Mouse (Mus musculus) MEL (cell line): ENCODE results near the gene Mpg.

ENCODE experiments used
- CHD1 ChIP-seq: IDR thresholded peaks from 2 replicates; pipeline ENCODE4 v1.6.1; 2012; ENCODE audit warnings: low read depth, mild to moderate bottlenecking, inconsistent platforms, low read length, improper control_type of control experiment
- CTCF ChIP-seq, 3 experiments: IDR thresholded peaks in 2 of 3; conservative IDR thresholded peaks in 1 of 3; 2 replicates each; pipeline ENCODE4 v1.5.1; 2011 to 2012; ENCODE audit warnings: low read length in 3 of 3, low read depth in 2 of 3, mild to moderate bottlenecking in 2 of 3, improper control_type of control experiment in 1 of 3, inconsistent platforms in 1 of 3, mixed read lengths in 1 of 3, moderate library complexity in 1 of 3; ENCODE audit not compliant: control insufficient read depth in 1 of 3, insufficient read depth in 1 of 3, poor library complexity in 1 of 3, severe bottlenecking in 1 of 3
- KAT2A ChIP-seq: conservative IDR thresholded peaks from 2 replicates; pipeline ENCODE4 v1.6.1; 2012; ENCODE audit warnings: low read depth, low read length, improper control_type of control experiment, inconsistent platforms
- TAL1 ChIP-seq: IDR thresholded peaks from 2 replicates; pipeline ENCODE4 v1.6.1; 2012; ENCODE audit warnings: mild to moderate bottlenecking, inconsistent platforms, low read length, moderate library complexity, mixed read lengths
- TBP ChIP-seq: IDR thresholded peaks from 2 replicates; pipeline ENCODE4 v1.8.0; 2011; ENCODE audit warnings: low read depth, low read length, improper control_type of control experiment

DNA sequence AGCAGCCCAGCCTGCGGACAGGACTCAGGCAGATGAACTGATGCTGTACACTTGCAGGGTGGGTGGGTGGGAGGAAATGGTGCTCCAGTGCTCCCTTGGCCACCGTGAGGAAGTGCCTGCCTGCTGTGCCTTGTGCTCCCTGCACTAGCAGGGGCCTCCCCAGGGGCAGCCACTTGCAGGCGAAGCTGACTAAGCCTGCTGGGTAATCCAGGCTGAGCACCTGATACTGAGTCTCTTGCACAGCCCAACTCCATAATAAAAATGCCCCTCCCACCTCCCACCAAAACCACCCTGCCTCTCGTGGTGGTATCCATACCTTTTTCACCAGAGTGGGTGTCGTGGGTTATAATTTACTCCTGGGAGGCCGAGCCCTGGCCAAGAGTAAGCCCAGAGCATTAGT lies 27.1 kb upstream of the Mpg start:
- TF ChIP-seq CTCF (IDR thresholded peaks at IDR 0.05 in 2 of 3, conservative IDR thresholded peaks at IDR 0.05 in 1 of 3; ENCODE audit: control insufficient read depth in 1 of 3, insufficient read depth in 1 of 3, low read depth in 2 of 3, low read length in 3 of 3, poor library complexity in 1 of 3, severe bottlenecking in 1 of 3) (no peak), TAL1 (no peak), CHD1 (no peak), TBP (0 out of 2 replicates have a peak, but pooled peaks have one; percentile 7), KAT2A (no peak)
